Mouse (Mus musculus) small intestine, adult 2 months (tissue): ENCODE data around the gene Stk35. TPM values are rescaled to one million over a fixed set of nuclear protein-coding genes. Genes with fewer than 3 reads are reported as not detected.
A peak's percentile ranks its signal among the peaks of the same experiment; 100 is the strongest.

Source experiments
- H3K27ac ChIP-seq: fragments of 200-500 bp; 2 replicates; pipeline ENCODE4 v1.5.1; 2012; ENCODE audit warnings: low read depth, low read length, control low read depth, inconsistent platforms; ENCODE audit not compliant: insufficient read depth
- H3K27me3 ChIP-seq: fragments of 200-500 bp; 2 replicates; pipeline ENCODE4 v1.6.1; 2012; ENCODE audit warnings: mild to moderate bottlenecking, moderate library complexity, low read length, inconsistent platforms; ENCODE audit not compliant: control insufficient read depth, insufficient read depth
- H3K36me3 ChIP-seq: fragments of 200-500 bp; 2 replicates; pipeline ENCODE4 v1.6.1; 2012; ENCODE audit warnings: mild to moderate bottlenecking, low read length, control low read depth, inconsistent platforms; ENCODE audit not compliant: control insufficient read depth, insufficient read depth
- H3K4me1 ChIP-seq: fragments of 200-500 bp; 2 replicates; pipeline ENCODE4 v1.6.1; 2012; ENCODE audit warnings: low read length, inconsistent platforms, mixed read lengths; ENCODE audit not compliant: control insufficient read depth, insufficient read depth, insufficient read length
- H3K4me3 ChIP-seq: fragments of 200-500 bp; 2 replicates; pipeline ENCODE4 v1.5.1; 2012; ENCODE audit warnings: low read depth, mild to moderate bottlenecking, control low read depth, inconsistent platforms, low read length, moderate library complexity
- CTCF ChIP-seq: fragments of 200-500 bp; IDR thresholded peaks from 2 replicates; pipeline ENCODE4 v1.5.1; 2012; ENCODE audit warnings: low read depth, mild to moderate bottlenecking, control low read depth, inconsistent platforms, low read length, moderate library complexity, mixed read lengths; ENCODE audit not compliant: insufficient replicate concordance, insufficient read length; ENCODE audit errors: extremely low read depth
- POLR2A ChIP-seq: fragments of 200-500 bp; IDR thresholded peaks from 2 replicates; pipeline ENCODE4 v1.6.1; 2012; ENCODE audit warnings: low read depth, mild to moderate bottlenecking, control low read depth, inconsistent platforms, low read length, moderate library complexity
- WGBS: fragments of 180-500 bp; shearing (Covaris S2); methylation state at CpG from one replicate; pipeline ENCODE4 v1.1.7; 2018; 5-methylcytosine and 5-hydroxymethylcytosine counted together
- polyA plus RNA-seq: library from polyadenylated mRNA; depleted of rRNA; stranded (reverse); fragments of >200 nt; gene quantifications from 2 replicates; pipeline ENCODE4 v1.2.3, GENCODE M21; 2012

The Stk35 gene
- polyA plus RNA-seq, 1 experiment: 16.7 TPM

DNA sequence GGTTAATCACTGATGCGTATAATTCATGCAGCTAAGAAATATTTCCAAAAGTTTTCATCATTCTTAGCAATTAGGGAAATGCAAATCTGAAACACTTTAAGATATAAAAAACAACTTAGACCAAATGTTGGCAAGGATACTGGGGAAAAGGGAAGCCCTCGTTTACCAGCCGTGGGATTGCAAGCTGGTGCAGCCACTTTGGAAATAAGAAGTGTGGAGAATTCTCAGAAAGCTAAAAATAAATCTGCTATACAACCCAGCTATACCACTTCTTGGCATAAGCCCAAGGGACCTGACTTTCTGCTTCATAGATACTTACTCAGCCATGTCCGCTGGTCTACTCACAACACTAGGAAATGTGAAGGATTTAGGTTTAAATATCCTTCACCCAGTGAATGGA, 51.2 kb downstream of the Stk35 start:
- no peak overlapping the region for H3K4me3 ChIP-seq
- TF ChIP-seq POLR2A: no peak
- no peak for TF ChIP-seq CTCF
- no peaks in the 10 kb centered on the region; the same call in 1 of the 2 replicates for H3K27me3 ChIP-seq
- no peaks in the 10 kb centered on the region for H3K4me1 ChIP-seq
- H3K36me3 ChIP-seq: no peaks in the 10 kb centered on the region
- WGBS: 72% methylated on average over 4 of the region's 4 CpGs
- H3K27ac ChIP-seq: no peak overlapping the region

DNA sequence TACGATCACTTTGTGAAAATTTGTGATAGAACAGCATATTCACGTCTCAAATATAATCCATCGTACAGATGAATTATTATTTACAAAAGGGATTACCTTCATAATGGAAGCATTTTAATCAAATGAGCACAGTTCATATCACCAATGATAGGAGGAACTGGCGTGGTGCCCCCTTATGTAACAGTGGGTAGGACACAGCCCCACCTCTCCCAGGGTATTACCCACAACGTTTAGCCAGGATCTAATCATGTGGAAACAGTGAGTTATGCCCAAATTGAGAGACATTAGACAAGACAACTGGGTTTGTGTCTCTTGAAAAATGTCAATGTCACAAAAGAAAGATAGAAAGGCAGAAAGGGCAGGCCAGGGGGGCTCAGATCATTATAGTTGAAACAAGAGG, 62.9 kb downstream of the Stk35 start:
- no peaks in the 10 kb centered on the region for H3K27me3 ChIP-seq
- TF ChIP-seq CTCF (no peak), POLR2A (no peak)
- no peaks in the 10 kb centered on the region for H3K36me3 ChIP-seq
- 67% methylated on average over 5 of the region's 5 CpGs for WGBS
- H3K4me3 ChIP-seq: no peak overlapping the region
- no peak overlapping the region for H3K27ac ChIP-seq
- no peaks in the 10 kb centered on the region for H3K4me1 ChIP-seq

DNA sequence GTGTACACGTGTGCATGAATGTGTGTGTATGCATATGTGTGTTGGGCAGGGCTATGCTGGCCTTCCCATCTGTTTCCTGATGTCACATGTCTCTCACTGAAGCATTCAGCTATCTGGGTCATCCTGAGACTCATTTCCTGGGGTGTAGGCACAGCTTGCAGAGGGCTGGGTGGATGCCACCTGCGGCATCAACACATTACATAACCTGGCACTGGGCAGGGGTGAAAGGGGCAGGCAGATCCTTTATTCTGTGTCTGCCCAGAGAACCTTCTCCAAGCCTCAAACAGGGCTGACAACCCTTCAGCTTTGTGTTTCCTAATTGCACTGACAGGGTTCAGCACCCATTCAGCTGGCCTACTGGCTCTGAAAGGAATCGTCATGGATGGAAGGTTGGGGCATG, 64.6 kb downstream of the Stk35 start:
- Histone ChIP-seq H3K4me1 (no peaks in the 10 kb centered on the region), H3K27ac (no peak overlapping the region), H3K27me3 (no peaks in the 10 kb centered on the region), H3K4me3 (no peak overlapping the region), H3K36me3 (no peaks in the 10 kb centered on the region)
- WGBS: 61% methylated on average over 3 of the region's 3 CpGs
- TF ChIP-seq CTCF (no peak), POLR2A (no peak)

DNA sequence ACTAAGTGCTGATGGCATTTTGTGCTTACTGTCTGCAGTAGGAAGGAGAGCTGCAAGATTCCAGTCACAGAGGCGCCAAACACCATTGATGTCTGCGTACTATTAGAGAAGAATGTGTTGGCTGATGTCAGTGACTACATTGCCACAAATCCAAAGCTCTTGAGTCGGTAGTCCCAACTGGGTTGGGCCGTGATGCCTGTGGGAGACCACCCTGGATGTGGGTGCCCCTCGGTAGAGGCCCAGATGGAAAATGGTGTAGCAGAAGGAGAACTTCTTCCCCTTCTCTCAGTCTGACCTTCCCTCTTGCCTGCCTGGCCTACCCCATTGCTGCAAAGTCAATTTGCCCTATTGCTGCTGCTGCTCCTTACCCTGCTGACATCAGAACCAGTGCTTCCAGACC, 68.8 kb downstream of the Stk35 start:
- Histone ChIP-seq H3K4me3 (no peak overlapping the region), H3K27ac (no peak overlapping the region), H3K36me3 (no peaks in the 10 kb centered on the region), H3K4me1 (no peaks in the 10 kb centered on the region), H3K27me3 (no peaks in the 10 kb centered on the region)
- WGBS: 88% methylated on average over 5 of the region's 5 CpGs
- no peak for TF ChIP-seq POLR2A
- TF ChIP-seq CTCF: no peak

DNA sequence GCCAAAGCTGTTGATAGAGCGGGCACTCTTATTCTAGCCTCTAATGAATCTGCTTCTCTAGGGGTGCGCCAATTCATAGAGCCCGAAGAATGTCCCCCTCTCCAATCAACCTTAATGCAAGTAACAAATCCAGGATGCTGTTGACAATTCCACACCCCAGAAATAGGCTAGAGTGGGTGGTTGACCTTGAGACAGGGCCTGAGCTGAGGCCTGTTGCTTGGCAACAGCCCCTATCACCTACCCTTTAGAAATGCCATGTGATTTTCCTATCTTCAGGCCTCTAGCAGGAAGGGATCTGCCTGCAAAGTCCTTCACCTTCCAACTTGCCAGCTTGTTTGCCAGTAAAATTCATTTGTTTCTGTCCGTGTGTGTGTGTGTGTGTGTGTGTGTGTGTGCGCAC, 70.9 kb downstream of the Stk35 start:
- no peaks in the 10 kb centered on the region for H3K36me3 ChIP-seq
- no peak for TF ChIP-seq POLR2A
- H3K4me1 ChIP-seq: no peaks in the 10 kb centered on the region
- no peak overlapping the region for H3K27ac ChIP-seq
- H3K27me3 ChIP-seq: no peaks in the 10 kb centered on the region
- WGBS: 76% methylated on average over 5 of the region's 5 CpGs
- no peak overlapping the region for H3K4me3 ChIP-seq

DNA sequence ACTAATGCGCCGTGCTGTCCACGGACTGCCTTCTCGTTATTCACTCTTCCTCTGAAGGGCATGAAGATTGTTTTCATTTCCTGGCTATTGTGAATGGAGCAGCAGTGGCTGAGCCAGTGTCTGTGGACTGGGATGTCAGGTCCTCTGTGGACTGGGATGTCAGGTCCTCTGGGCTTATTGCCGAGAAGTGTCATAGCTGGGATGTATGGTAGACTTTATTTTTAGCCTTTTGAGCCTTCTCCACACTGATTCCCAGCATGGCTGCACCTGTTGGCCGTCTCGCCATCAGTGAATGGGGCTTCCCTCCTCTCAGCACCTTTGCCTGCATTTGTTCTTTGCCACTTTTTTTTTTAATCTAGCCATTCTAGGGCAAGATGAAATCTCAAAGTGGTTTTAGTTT, 71.8 kb downstream of the Stk35 start:
- no peaks in the 10 kb centered on the region for H3K27me3 ChIP-seq
- TF ChIP-seq CTCF: no peak
- no peak for TF ChIP-seq POLR2A
- no peak overlapping the region for H3K27ac ChIP-seq
- no peaks in the 10 kb centered on the region for H3K36me3 ChIP-seq
- H3K4me1 ChIP-seq: no peaks in the 10 kb centered on the region
- H3K4me3 ChIP-seq: no peak overlapping the region
- WGBS: 80% methylated on average over 7 of the region's 7 CpGs

DNA sequence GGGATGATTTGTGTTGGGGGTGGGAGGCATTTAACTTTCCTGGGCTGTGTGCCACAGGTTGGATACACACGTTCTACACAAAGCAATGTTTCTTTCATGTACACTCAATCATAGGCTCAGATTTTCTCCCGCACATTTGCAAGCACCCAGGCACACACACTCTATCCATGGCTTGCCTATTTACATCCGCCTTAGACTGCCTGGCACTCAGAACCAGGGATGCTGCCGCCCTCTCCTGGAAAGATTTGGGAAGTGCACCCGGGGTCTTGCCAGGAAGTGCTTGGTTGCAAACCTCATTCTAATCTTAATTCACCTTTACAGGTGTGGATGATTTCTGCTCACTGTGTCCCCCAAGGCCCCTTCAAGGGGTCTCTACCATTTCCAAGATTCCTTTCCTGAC, 73.2 kb downstream of the Stk35 start:
- no peaks in the 10 kb centered on the region for H3K36me3 ChIP-seq
- no peak overlapping the region for H3K27ac ChIP-seq
- H3K4me3 ChIP-seq: no peak overlapping the region
- 2% methylated on average over 5 of the region's 5 CpGs for WGBS
- no peaks in the 10 kb centered on the region for H3K4me1 ChIP-seq
- H3K27me3 ChIP-seq: no peaks in the 10 kb centered on the region
- TF ChIP-seq POLR2A (no peak), CTCF (peak; percentile 96; the same call in 1 of the 2 replicates)

DNA sequence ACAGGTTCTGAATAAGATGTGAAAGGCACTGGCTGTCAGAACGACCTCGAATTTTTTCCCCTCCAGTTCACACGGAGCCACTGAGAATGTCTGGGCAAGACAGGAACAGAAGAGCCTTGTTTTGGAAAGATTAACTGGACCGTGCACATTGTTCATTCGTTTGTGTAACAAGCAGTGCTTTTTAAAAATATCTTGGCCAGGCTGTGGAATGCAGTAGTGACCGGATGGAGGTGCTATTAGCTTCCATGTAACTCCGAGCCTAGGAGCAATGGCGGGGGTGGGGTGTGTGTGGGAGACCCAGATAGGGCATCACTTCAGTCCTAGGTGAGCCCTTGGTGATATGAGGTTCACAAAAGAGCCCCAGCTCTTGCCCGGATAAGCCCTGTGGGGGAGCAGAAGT, 73.8 kb downstream of the Stk35 start:
- WGBS: 62% methylated on average over 9 of the region's 9 CpGs
- H3K4me1 ChIP-seq: no peaks in the 10 kb centered on the region
- H3K27ac ChIP-seq: no peak overlapping the region
- no peaks in the 10 kb centered on the region for H3K36me3 ChIP-seq
- no peaks in the 10 kb centered on the region for H3K27me3 ChIP-seq
- TF ChIP-seq POLR2A: no peak
- no peak for TF ChIP-seq CTCF
- no peak overlapping the region for H3K4me3 ChIP-seq
